Mouse (Mus musculus) heart, embryonic 12.5 days (tissue): ENCODE data around the gene Lmbrd2. TPM values are rescaled to one million over a fixed set of nuclear protein-coding genes. Genes with fewer than 3 reads are reported as not detected.

ENCODE experiments used
- ATAC-seq: fragments of 200-750 bp; cut with Nextera tagmentation; 2 replicates; pipeline ENCODE4 v1.8.0; 2017; ENCODE audit warnings: moderate TSS enrichment, moderate library complexity; ENCODE audit not compliant: insufficient number of reproducible peaks, low FRiP score
- H3K27ac ChIP-seq: fragments of 300-500 bp; sonication (generic); 2 replicates; pipeline ENCODE4 v1.5.1; 2016; ENCODE audit warnings: mild to moderate bottlenecking, moderate library complexity; ENCODE audit not compliant: poor library complexity, severe bottlenecking
- H3K27me3 ChIP-seq: fragments of 300-500 bp; sonication (generic); replicated peaks from 2 replicates; pipeline ENCODE4 v1.6.1; 2016; ENCODE audit warnings: mild to moderate bottlenecking, moderate library complexity
- H3K36me3 ChIP-seq: fragments of 300-500 bp; sonication (generic); 2 replicates; pipeline ENCODE4 v1.6.1; 2016; ENCODE audit warnings: mild to moderate bottlenecking, moderate library complexity
- H3K4me1 ChIP-seq: fragments of 300-500 bp; sonication (generic); replicated peaks from 2 replicates; pipeline ENCODE4 v1.6.1; 2016; ENCODE audit warnings: mild to moderate bottlenecking
- H3K4me2 ChIP-seq: fragments of 300-500 bp; sonication (generic); 2 replicates; pipeline ENCODE4 v1.6.1; 2016; ENCODE audit warnings: mild to moderate bottlenecking, moderate library complexity
- H3K4me3 ChIP-seq: fragments of 300-500 bp; sonication (generic); 2 replicates; pipeline ENCODE4 v1.5.1; 2016; ENCODE audit warnings: mild to moderate bottlenecking
- H3K9ac ChIP-seq: fragments of 300-500 bp; sonication (generic); 2 replicates; pipeline ENCODE4 v1.6.1; 2016; ENCODE audit warnings: mild to moderate bottlenecking, moderate library complexity
- H3K9me3 ChIP-seq: fragments of 300-500 bp; sonication (generic); replicated peaks from 2 replicates; pipeline ENCODE4 v1.6.1; 2016; ENCODE audit warnings: mild to moderate bottlenecking, moderate library complexity
- WGBS: fragments of 180-500 bp; shearing (Covaris S2); methylation state at CpG from one replicate; pipeline ENCODE4 v1.1.7; 2016; 5-methylcytosine and 5-hydroxymethylcytosine counted together
- polyA plus RNA-seq: library from polyadenylated mRNA; unstranded; fragments of >200 nt; fragmentation: Nextera tagmentation; extraction: Ambion mirVana; gene quantifications from 2 replicates; pipeline ENCODE4 v1.2.1, GENCODE M21; 2016

The Lmbrd2 gene
- polyA plus RNA-seq, 1 experiment from 2014 or later = 2.1 TPM

- H3K9ac ChIP-seq = no peak overlapping the region
- no peak overlapping the region for H3K27ac ChIP-seq
- 82% methylated on average over 4 of the region's 4 CpGs for WGBS
- ATAC-seq = no peak
- H3K4me2 ChIP-seq = no peak overlapping the region
- 0 out of 2 replicates have a peak, but pooled peaks cover 5% of the 10 kb centered on the region for H3K4me1 ChIP-seq
- H3K36me3 ChIP-seq = peaks cover 76% of the 10 kb centered on the region
- H3K4me3 ChIP-seq = no peak overlapping the region
- H3K27me3 ChIP-seq = no peaks in the 10 kb centered on the region
- H3K9me3 ChIP-seq = no peaks in the 10 kb centered on the region
Observed at GRCm38 (mm10) chr15:9114131-9114530, 26.2 kb upstream of the Lmbrd2 start.

- H3K27me3 ChIP-seq = no peaks in the 10 kb centered on the region
- no peak overlapping the region for H3K4me2 ChIP-seq
- no peaks in the 10 kb centered on the region for H3K9me3 ChIP-seq
- no peak for ATAC-seq
- 63% methylated on average over 5 of the region's 5 CpGs for WGBS
- no peak overlapping the region for H3K9ac ChIP-seq
- H3K27ac ChIP-seq = no peak overlapping the region
- peaks cover 80% of the 10 kb centered on the region for H3K36me3 ChIP-seq
- no peak overlapping the region for H3K4me3 ChIP-seq
- 0 out of 2 replicates have a peak, but pooled peaks cover 5% of the 10 kb centered on the region for H3K4me1 ChIP-seq
Observed at GRCm38 (mm10) chr15:9114599-9114998, 25.8 kb upstream of the Lmbrd2 start.

GRCm38 (mm10) chr15:9118852-9119251, 21.5 kb upstream of the Lmbrd2 start:
- peaks cover 90% of the 10 kb centered on the region for H3K36me3 ChIP-seq
- ATAC-seq = no peak
- H3K4me2 ChIP-seq = no peak overlapping the region
- 86% methylated on average over 4 of the region's 4 CpGs for WGBS
- no peak overlapping the region for H3K9ac ChIP-seq
- no peaks in the 10 kb centered on the region for H3K9me3 ChIP-seq
- no peak overlapping the region for H3K27ac ChIP-seq
- H3K4me1 ChIP-seq = 0 out of 2 replicates have a peak, but pooled peaks cover 1% of the 10 kb centered on the region
- no peaks in the 10 kb centered on the region for H3K27me3 ChIP-seq
- H3K4me3 ChIP-seq = no peak overlapping the region

GRCm38 (mm10) chr15:9120081-9120480, 20.3 kb upstream of the Lmbrd2 start:
- 95% methylated on average over 2 of the region's 2 CpGs for WGBS

DNA sequence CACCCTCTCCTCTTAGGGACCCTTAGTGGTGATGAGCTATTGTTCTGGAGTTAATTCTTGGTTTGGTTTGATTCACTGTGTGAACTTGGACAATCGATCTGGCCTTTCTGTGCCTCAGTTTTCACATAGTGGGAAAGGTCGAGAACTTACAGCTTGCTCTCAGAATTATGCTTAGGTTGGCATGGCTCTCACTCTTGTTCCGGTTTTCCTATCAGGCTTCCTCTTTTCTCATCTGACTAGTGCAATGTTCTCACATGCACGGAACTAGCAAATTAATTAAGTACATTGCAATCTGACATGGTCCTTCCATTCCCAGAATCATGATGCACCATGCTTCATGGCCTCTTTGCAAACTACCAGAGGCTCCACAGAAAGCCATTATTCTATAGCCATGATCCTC, 17.4 kb upstream of the Lmbrd2 start:
- Histone ChIP-seq H3K27ac (no peak overlapping the region), H3K36me3 (peaks cover 79% of the 10 kb centered on the region), H3K4me1 (no peaks in the 10 kb centered on the region), H3K9ac (no peak overlapping the region), H3K4me2 (no peak overlapping the region), H3K4me3 (no peak overlapping the region), H3K27me3 (no peaks in the 10 kb centered on the region), H3K9me3 (no peaks in the 10 kb centered on the region)
- ATAC-seq = no peak
- 88% methylated on average over 4 of the region's 4 CpGs for WGBS

More at GRCm38 (mm10) chr15:9120081-9120480, 20.3 kb upstream of the Lmbrd2 start:
- no peaks in the 10 kb centered on the region for H3K27me3 ChIP-seq
- H3K9ac ChIP-seq = no peak overlapping the region
- no peak overlapping the region for H3K4me2 ChIP-seq
- peaks cover 91% of the 10 kb centered on the region for H3K36me3 ChIP-seq
- H3K9me3 ChIP-seq = no peaks in the 10 kb centered on the region
- no peak for ATAC-seq
- H3K4me3 ChIP-seq = no peak overlapping the region
- no peak overlapping the region for H3K27ac ChIP-seq
- H3K4me1 ChIP-seq = no peaks in the 10 kb centered on the region

GRCm38 (mm10) chr15:9124856-9125255, 15.5 kb upstream of the Lmbrd2 start:
- ATAC-seq = no peak
- Histone ChIP-seq H3K4me2 (no peak overlapping the region), H3K9me3 (no peaks in the 10 kb centered on the region), H3K27me3 (no peaks in the 10 kb centered on the region), H3K9ac (no peak overlapping the region), H3K36me3 (peaks cover 77% of the 10 kb centered on the region), H3K4me3 (no peak overlapping the region), H3K4me1 (no peaks in the 10 kb centered on the region), H3K27ac (no peak overlapping the region)
- WGBS = 91% methylated on average over 21 of the region's 21 CpGs

- Histone ChIP-seq H3K27ac (no peak overlapping the region), H3K4me1 (no peaks in the 10 kb centered on the region), H3K9ac (no peak overlapping the region), H3K27me3 (no peaks in the 10 kb centered on the region), H3K9me3 (no peaks in the 10 kb centered on the region), H3K4me3 (no peak overlapping the region), H3K4me2 (no peak overlapping the region), H3K36me3 (peaks cover 77% of the 10 kb centered on the region)
- 78% methylated on average over 7 of the region's 7 CpGs for WGBS
- no peak for ATAC-seq
Observed at GRCm38 (mm10) chr15:9127051-9127791, 13.1 kb upstream of the Lmbrd2 start.

- H3K36me3 ChIP-seq = peaks cover 63% of the 10 kb centered on the region
- no peak overlapping the region for H3K4me2 ChIP-seq
- H3K27me3 ChIP-seq = no peaks in the 10 kb centered on the region
- no peaks in the 10 kb centered on the region for H3K9me3 ChIP-seq
- 72% methylated on average over 9 of the region's 9 CpGs for WGBS
- H3K4me1 ChIP-seq = peaks cover 12% of the 10 kb centered on the region; the same call in 1 of the 2 replicates
- no peak overlapping the region for H3K9ac ChIP-seq
- ATAC-seq = no peak
- no peak overlapping the region for H3K4me3 ChIP-seq
- H3K27ac ChIP-seq = no peak overlapping the region
Observed at GRCm38 (mm10) chr15:9130772-9131498, 9.4 kb upstream of the Lmbrd2 start.

DNA sequence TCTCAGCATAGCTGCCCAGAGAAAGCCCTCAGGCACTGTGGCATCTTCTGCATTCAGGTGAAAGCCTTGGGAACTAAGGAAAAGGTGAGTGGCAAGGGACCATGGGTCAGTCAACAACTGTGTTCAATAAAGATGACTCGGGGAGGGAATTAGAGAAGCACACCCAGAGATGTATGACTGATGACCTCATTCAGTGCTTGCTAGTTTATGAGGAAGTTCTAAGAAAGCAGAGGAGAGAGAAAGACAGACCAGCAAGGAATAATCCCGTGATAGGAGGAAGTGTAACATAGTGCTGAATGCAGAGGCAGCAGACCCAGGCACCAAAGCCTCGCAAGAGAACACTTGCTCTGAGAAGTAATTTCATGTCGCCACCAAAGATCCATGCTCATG, 8.9 kb upstream of the Lmbrd2 start:
- H3K9ac ChIP-seq = no peak overlapping the region
- H3K27ac ChIP-seq = no peak overlapping the region
- H3K4me1 ChIP-seq = peaks cover 12% of the 10 kb centered on the region; the same call in 1 of the 2 replicates
- no peak overlapping the region for H3K4me3 ChIP-seq
- H3K27me3 ChIP-seq = no peaks in the 10 kb centered on the region
- ATAC-seq = no peak
- no peak overlapping the region for H3K4me2 ChIP-seq
- peaks cover 65% of the 10 kb centered on the region for H3K36me3 ChIP-seq
- 78% methylated on average over 4 of the region's 4 CpGs for WGBS
- H3K9me3 ChIP-seq = no peaks in the 10 kb centered on the region

- Histone ChIP-seq H3K27ac (no peak overlapping the region), H3K27me3 (no peaks in the 10 kb centered on the region), H3K4me2 (no peak overlapping the region), H3K9ac (no peak overlapping the region), H3K9me3 (no peaks in the 10 kb centered on the region), H3K36me3 (peaks cover 69% of the 10 kb centered on the region), H3K4me1 (peaks cover 15% of the 10 kb centered on the region), H3K4me3 (no peak overlapping the region)
- WGBS = 88% methylated on average over 13 of the region's 13 CpGs
- ATAC-seq = no peak
Observed at GRCm38 (mm10) chr15:9132693-9133443, 7.5 kb upstream of the Lmbrd2 start.

- no peak overlapping the region for H3K27ac ChIP-seq
Observed at GRCm38 (mm10) chr15:9134891-9135507, 5.4 kb upstream of the Lmbrd2 start.

More at GRCm38 (mm10) chr15:9134891-9135507, 5.4 kb upstream of the Lmbrd2 start:
- WGBS = 69% methylated on average over 6 of the region's 6 CpGs
- Histone ChIP-seq H3K27me3 (no peaks in the 10 kb centered on the region), H3K36me3 (peaks cover 61% of the 10 kb centered on the region), H3K4me3 (no peak overlapping the region), H3K9me3 (no peaks in the 10 kb centered on the region), H3K4me2 (no peak overlapping the region), H3K4me1 (peaks cover 31% of the 10 kb centered on the region), H3K9ac (no peak overlapping the region)
- no peak for ATAC-seq
